Mouse (Mus musculus): Measurements from ENCODE around the gene Asb13.
A peak's percentile ranks its signal among the peaks of the same experiment; 100 is the strongest.

The Asb13 gene

GRCm38 (mm10) chr13:3664241-3664640 lies 30.4 kb downstream of the Asb13 start:
- no peak for DNase-seq (ENCODE audit: low read depth, low spot score)

DNA sequence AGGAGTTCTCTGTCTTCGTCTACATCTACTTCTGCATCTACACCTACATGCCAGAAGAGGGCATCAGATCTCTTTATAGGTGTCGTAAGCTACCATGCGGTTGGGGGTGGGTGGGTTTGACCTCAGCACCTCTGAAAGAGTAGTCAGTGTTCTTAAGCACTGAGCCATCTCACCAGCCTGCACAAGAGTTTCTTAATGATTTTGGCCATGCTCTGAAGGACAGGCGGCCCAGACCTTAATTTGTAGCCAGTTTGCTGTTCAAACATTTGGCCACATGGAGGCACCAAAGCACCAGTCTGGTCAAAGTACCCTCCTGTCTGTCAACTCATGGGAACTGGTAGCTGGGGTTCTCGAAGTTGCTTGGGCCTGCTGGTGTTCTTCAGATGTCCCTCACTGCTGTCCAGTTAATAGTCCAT lies 31.5 kb downstream of the Asb13 start:
- DNase-seq (ENCODE audit: low read depth, low spot score): peak; percentile 75

DNA sequence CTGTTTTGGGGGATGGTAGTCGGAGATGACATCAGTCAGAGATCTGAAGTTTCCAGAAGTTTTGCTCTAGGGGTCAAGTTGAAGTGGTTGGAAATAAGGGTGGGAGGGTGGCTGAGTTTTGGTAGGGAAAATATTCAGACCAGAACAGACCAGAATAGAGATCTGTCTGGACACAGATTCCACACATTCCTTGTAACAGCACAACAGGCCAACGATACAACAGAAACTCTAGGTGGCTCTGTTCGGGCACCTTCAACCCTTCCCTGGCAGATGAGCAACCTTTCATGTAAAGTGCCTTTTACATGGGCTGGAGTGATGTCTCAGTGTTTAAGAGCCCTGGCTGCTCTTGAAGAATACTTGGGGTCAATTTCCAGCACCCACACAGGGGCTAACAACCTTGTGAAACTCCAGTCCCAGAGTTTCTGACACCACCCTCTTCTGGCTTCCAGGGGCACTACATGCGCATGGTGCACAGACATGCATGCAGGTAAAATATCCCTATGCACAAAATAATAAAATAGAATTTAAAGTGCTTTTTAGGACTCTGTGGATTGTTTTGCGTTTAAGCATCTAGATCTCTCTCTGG lies 33.5 kb downstream of the Asb13 start:
- DNase-seq (ENCODE audit: low read depth, low spot score): no peak

GRCm38 (mm10) chr13:3668068-3668467 lies 34.2 kb downstream of the Asb13 start:
- no peak for DNase-seq (ENCODE audit: low read depth, low spot score)

DNA sequence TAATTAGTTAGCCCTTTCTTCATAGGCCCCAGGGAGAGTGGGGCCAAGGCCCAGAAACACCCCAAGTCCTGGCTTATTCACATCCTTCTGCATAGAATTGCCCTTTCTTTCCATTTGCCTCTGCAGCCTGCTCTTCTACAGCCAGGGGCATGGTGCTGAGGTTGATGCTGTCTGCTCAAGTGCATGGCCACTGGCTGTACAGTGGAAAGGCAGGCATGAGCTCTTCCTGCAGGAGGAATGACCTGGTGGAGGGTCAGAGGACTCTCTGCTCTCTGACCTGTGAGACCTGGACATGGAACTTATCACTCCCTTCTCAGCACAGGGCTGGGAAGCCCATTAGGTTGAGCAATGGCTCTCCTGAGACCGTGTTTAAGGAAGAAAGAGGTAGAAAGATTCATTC lies 35.8 kb downstream of the Asb13 start:
- DNase-seq (ENCODE audit: low read depth, low spot score): no peak

DNA sequence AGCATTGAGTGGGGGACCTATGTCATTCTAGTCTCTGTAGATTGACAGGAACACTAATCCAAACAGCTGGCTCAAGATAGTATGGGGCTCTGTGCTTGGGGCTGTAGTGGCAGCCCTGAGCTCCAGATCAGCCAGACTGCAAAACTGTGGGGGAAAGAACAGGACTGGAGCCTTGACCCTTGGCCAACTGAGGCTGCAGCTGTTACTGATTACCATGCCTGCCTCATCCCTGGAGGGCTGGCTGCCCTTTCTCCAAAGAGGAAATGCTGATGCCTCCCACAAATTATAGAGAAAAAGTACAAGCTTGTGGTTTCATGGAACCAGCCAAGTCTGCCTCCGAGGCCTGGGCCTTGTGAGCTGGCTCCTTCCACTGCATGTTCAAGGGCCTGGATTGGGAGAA lies 36.2 kb downstream of the Asb13 start:
- DNase-seq (ENCODE audit: low read depth, low spot score): no peak

GRCm38 (mm10) chr13:3673151-3673550 lies 39.3 kb downstream of the Asb13 start:
- no peak for DNase-seq (ENCODE audit: low read depth, low spot score)

DNA sequence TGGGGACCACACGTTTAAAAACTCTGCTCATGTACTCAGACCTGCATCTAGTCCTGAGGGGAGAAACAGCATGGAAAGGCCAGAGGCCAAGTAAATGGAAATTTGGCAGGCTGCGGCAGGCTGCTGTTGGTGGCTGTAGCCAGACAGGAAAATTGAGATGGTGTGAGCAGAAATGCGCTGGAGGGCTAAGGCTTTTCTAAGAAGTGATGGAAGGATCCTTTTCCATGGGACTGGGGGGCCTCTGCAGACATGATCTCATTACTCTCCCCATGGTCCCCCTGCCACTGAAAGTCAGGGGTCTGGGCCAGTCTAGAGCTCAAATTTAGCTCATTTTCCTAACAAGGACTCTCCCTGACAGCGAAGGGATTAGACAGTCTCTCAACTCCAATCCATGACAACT lies 39.8 kb downstream of the Asb13 start:
- DNase-seq (ENCODE audit: low read depth, low spot score): no peak

DNA sequence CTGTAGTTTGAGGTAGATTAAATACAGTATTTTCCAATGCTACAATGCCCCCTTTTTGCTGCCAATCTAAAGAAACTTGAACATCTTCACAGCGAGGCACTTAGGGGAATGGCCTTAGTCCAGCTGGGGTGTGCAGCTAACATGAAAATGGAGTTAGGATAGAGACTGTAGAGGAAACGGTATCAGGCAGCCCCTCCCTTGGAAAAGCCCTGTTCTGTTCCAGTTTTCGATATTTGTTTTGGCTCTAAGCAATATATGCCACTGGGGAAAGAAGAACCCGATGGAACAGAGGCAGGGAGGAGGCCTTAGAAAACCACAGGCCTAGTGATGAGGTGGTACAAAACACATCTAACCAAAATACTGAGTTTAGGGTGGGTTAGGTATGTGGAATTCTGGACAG lies 42.0 kb downstream of the Asb13 start:
- no peak for DNase-seq (ENCODE audit: low read depth, low spot score)

DNA sequence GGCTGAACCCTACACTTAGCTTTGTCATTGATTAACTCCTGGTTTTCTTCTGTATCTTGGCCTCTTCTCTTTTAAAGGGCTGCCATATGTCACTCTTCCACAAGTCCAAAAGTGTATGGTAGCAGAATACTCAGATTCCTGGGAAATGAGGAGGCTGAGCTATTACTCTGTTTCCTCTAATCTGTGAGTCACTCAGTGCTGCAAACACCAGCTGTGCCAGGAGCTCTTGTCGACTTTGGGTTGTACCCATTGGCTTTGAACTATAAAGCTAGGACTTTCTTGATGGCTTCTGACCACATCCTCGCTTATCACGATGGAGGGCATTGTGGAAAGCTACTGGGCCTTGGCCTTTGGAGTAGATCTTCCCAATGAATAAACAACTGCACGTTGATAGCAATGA lies 45.3 kb downstream of the Asb13 start:
- no peak for DNase-seq (ENCODE audit: low read depth, low spot score)

DNA sequence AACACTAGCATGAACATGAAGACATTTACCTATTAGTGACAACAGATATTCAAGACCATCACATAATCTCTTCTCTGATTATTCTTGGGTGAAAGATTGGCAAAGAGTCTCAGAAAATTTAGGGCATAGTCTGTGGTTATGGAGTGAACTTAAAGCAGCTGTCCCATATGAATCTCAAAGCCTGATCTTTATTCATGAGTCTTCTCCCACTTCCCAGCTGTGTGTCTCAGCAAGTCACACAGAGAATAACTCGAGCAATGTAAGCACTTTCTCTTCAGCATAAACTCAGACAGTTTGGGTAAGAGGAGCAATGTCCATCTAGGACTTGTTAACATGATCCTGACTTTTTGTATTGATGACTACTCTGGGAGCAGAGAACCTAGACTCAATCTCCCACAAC lies 52.5 kb downstream of the Asb13 start:
- DNase-seq (ENCODE audit: low read depth, low spot score): no peak

DNA sequence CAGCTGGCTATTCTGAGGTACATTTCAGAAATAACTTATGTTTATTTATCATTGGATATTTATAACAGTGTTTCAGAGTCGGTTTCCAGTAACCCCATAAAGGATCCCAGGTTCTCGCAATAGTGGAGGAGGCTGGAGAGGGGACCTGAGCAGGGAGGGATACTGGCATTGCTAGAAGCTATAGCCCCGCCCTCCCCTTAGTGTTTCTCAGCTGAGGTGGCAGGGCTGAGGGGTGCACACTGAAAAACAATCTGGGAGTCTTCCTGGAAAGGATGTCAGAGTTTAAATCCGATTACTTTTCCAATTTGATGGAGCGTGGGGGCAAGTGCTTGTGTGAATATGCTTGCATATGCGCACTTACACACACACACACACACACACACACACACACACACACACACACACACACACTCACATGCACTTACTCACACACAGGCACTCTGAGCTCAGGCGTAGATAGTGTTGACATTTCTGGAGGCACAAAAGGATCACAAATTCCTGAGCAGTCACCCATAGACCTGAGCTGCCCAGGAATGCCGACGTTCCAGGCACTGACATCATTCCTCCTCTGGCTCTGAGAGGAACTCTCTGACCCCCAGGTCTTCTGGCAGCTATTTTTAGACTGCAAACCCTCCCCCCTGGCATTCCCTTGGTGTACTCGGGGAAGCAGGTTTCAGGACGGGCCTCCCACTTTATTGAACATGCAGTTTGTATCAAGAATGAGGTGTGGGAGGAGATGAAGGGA lies 60.9 kb downstream of the Asb13 start:
- DNase-seq (ENCODE audit: low read depth, low spot score): no peak

GRCm38 (mm10) chr13:3696977-3697735 lies 63.3 kb downstream of the Asb13 start:
- DNase-seq (ENCODE audit: low read depth, low spot score): no peak

DNA sequence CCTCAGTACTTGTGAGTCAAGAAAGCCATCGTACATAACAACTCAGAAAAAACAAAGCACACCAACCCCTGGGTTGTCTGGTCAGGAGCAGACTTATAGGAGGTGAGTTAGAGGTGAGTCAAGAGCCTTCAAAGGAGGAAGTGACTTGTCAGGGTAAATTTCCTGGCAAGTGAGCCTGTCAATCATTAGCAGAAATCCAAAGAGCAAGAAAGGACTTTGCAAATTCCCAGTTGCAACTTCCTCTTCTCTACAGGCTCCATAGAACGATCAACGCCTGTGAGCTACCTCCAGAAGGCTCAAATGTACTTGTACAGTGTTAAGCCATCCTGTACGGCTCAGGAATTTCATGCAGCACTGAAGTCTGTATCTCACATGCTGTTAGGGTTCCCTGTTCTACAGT lies 66.9 kb downstream of the Asb13 start:
- no peak for DNase-seq (ENCODE audit: low read depth, low spot score)

Data from CD4-positive, CD25-positive, alpha-beta regulatory T cell, adult 2 months (primary cell).